Mouse (Mus musculus) neural tube, embryonic 12.5 days (tissue): ENCODE data around the gene Coq2. TPM values are rescaled to one million over a fixed set of nuclear protein-coding genes. Genes with fewer than 3 reads are reported as not detected.

ENCODE experiments used
- ATAC-seq: fragments of 200-750 bp; cut with Nextera tagmentation; 2 replicates; pipeline ENCODE4 v1.8.0; 2017; ENCODE audit warnings: low read depth, mild to moderate bottlenecking, moderate TSS enrichment, moderate library complexity; ENCODE audit not compliant: low FRiP score
- H3K27ac ChIP-seq: fragments of 300-500 bp; sonication (generic); 2 replicates; pipeline ENCODE4 v1.5.1; 2016
- H3K27me3 ChIP-seq: fragments of 300-500 bp; sonication (generic); replicated peaks from 2 replicates; pipeline ENCODE4 v1.6.1; 2016; ENCODE audit warnings: mild to moderate bottlenecking
- H3K36me3 ChIP-seq: fragments of 300-500 bp; sonication (generic); 2 replicates; pipeline ENCODE4 v1.6.1; 2016; ENCODE audit warnings: mild to moderate bottlenecking
- H3K4me1 ChIP-seq: fragments of 300-500 bp; sonication (generic); 2 replicates; pipeline ENCODE4 v1.6.1; 2016
- H3K4me2 ChIP-seq: fragments of 300-500 bp; sonication (generic); replicated peaks from 2 replicates; pipeline ENCODE4 v1.6.1; 2016; ENCODE audit warnings: mild to moderate bottlenecking
- H3K4me3 ChIP-seq: fragments of 300-500 bp; sonication (generic); 2 replicates; pipeline ENCODE4 v1.5.1; 2016
- H3K9ac ChIP-seq: fragments of 300-500 bp; sonication (generic); 2 replicates; pipeline ENCODE4 v1.6.1; 2016; ENCODE audit warnings: mild to moderate bottlenecking
- H3K9me3 ChIP-seq: fragments of 300-500 bp; sonication (generic); 2 replicates; pipeline ENCODE4 v1.6.1; 2016; ENCODE audit warnings: mild to moderate bottlenecking
- WGBS: fragments of 180-500 bp; shearing (Covaris S2); methylation state at CpG from one replicate; pipeline ENCODE4 v1.1.7; 2016; 5-methylcytosine and 5-hydroxymethylcytosine counted together
- polyA plus RNA-seq: library from polyadenylated mRNA; unstranded; fragments of >200 nt; fragmentation: Nextera tagmentation; extraction: Ambion mirVana; gene quantifications from 2 replicates; pipeline ENCODE4 v1.2.1, GENCODE M21; 2016

The Coq2 gene
- polyA plus RNA-seq, 1 experiment from 2014 or later = 47.5 TPM

GRCm38 (mm10) chr5:100651486-100651885 is 23.5 kb downstream of the Coq2 start:
- ATAC-seq = no peak

GRCm38 (mm10) chr5:100650969-100651368 is 24.0 kb downstream of the Coq2 start:
- no peak overlapping the region for H3K27ac ChIP-seq
- peaks cover 15% of the 10 kb centered on the region for H3K36me3 ChIP-seq
- H3K4me3 ChIP-seq = no peak overlapping the region
- ATAC-seq = no peak
- H3K9me3 ChIP-seq = no peaks in the 10 kb centered on the region
- no peak overlapping the region for H3K9ac ChIP-seq
- no peaks in the 10 kb centered on the region for H3K27me3 ChIP-seq
- H3K4me2 ChIP-seq = no peak overlapping the region
- H3K4me1 ChIP-seq = no peaks in the 10 kb centered on the region
- 87% methylated on average over 7 of the region's 7 CpGs for WGBS

More at GRCm38 (mm10) chr5:100651486-100651885, 23.5 kb downstream of the Coq2 start:
- Histone ChIP-seq H3K9ac (no peak overlapping the region), H3K4me2 (no peak overlapping the region), H3K36me3 (peaks cover 20% of the 10 kb centered on the region), H3K4me3 (no peak overlapping the region), H3K9me3 (no peaks in the 10 kb centered on the region), H3K27me3 (no peaks in the 10 kb centered on the region), H3K27ac (no peak overlapping the region), H3K4me1 (no peaks in the 10 kb centered on the region)
- WGBS = 80% methylated on average over 10 of the region's 10 CpGs

- Histone ChIP-seq H3K36me3 (no peaks in the 10 kb centered on the region), H3K4me2 (no peak overlapping the region), H3K27me3 (no peaks in the 10 kb centered on the region), H3K27ac (no peak overlapping the region), H3K4me3 (no peak overlapping the region), H3K4me1 (no peaks in the 10 kb centered on the region), H3K9me3 (no peaks in the 10 kb centered on the region), H3K9ac (no peak overlapping the region)
- no peak for ATAC-seq
- 52% methylated on average over 6 of the region's 6 CpGs for WGBS
Measured at GRCm38 (mm10) chr5:100648546-100648945, 26.4 kb downstream of the Coq2 start.

- WGBS = 69% methylated on average over 10 of the region's 10 CpGs
- H3K4me2 ChIP-seq = no peak overlapping the region
Measured at GRCm38 (mm10) chr5:100648046-100648445, 26.9 kb downstream of the Coq2 start.

GRCm38 (mm10) chr5:100646558-100646957 is 28.4 kb downstream of the Coq2 start:
- no peak overlapping the region for H3K9ac ChIP-seq
- no peaks in the 10 kb centered on the region for H3K36me3 ChIP-seq
- 88% methylated on average over 4 of the region's 4 CpGs for WGBS
- H3K4me2 ChIP-seq = no peak overlapping the region
- no peak for ATAC-seq
- H3K27ac ChIP-seq = no peak overlapping the region
- H3K4me3 ChIP-seq = no peak overlapping the region
- H3K9me3 ChIP-seq = no peaks in the 10 kb centered on the region
- no peaks in the 10 kb centered on the region for H3K27me3 ChIP-seq
- no peaks in the 10 kb centered on the region for H3K4me1 ChIP-seq

More at GRCm38 (mm10) chr5:100648046-100648445, 26.9 kb downstream of the Coq2 start:
- Histone ChIP-seq H3K4me3 (no peak overlapping the region), H3K27me3 (no peaks in the 10 kb centered on the region), H3K27ac (no peak overlapping the region), H3K9ac (no peak overlapping the region), H3K36me3 (no peaks in the 10 kb centered on the region), H3K4me1 (no peaks in the 10 kb centered on the region), H3K9me3 (no peaks in the 10 kb centered on the region)
- ATAC-seq = no peak

GRCm38 (mm10) chr5:100643991-100644535 is 30.9 kb downstream of the Coq2 start:
- no peaks in the 10 kb centered on the region for H3K36me3 ChIP-seq
- no peaks in the 10 kb centered on the region for H3K27me3 ChIP-seq
- 87% methylated on average over 7 of the region's 7 CpGs for WGBS
- no peak overlapping the region for H3K4me2 ChIP-seq
- no peak overlapping the region for H3K9ac ChIP-seq
- no peaks in the 10 kb centered on the region for H3K9me3 ChIP-seq
- no peaks in the 10 kb centered on the region for H3K4me1 ChIP-seq
- H3K27ac ChIP-seq = no peak overlapping the region
- no peak for ATAC-seq
- no peak overlapping the region for H3K4me3 ChIP-seq

GRCm38 (mm10) chr5:100643253-100643990 is 31.5 kb downstream of the Coq2 start:
- WGBS = 84% methylated on average over 12 of the region's 12 CpGs
- Histone ChIP-seq H3K4me1 (no peaks in the 10 kb centered on the region), H3K27me3 (no peaks in the 10 kb centered on the region), H3K27ac (no peak overlapping the region), H3K4me3 (no peak overlapping the region), H3K36me3 (no peaks in the 10 kb centered on the region), H3K9ac (no peak overlapping the region), H3K9me3 (no peaks in the 10 kb centered on the region), H3K4me2 (no peak overlapping the region)
- no peak for ATAC-seq

GRCm38 (mm10) chr5:100642316-100642715 is 32.6 kb downstream of the Coq2 start:
- Histone ChIP-seq H3K4me1 (no peaks in the 10 kb centered on the region), H3K27me3 (no peaks in the 10 kb centered on the region), H3K9me3 (no peaks in the 10 kb centered on the region), H3K27ac (no peak overlapping the region), H3K9ac (no peak overlapping the region), H3K4me3 (no peak overlapping the region), H3K36me3 (no peaks in the 10 kb centered on the region), H3K4me2 (no peak overlapping the region)
- no peak for ATAC-seq
- 80% methylated on average over 5 of the region's 5 CpGs for WGBS

GRCm38 (mm10) chr5:100638483-100638882 is 36.5 kb downstream of the Coq2 start:
- WGBS = 89% methylated on average over 8 of the region's 8 CpGs
- Histone ChIP-seq H3K36me3 (no peaks in the 10 kb centered on the region), H3K4me3 (no peak overlapping the region), H3K4me1 (no peaks in the 10 kb centered on the region), H3K27ac (no peak overlapping the region), H3K9me3 (no peaks in the 10 kb centered on the region), H3K27me3 (no peaks in the 10 kb centered on the region), H3K9ac (no peak overlapping the region), H3K4me2 (no peak overlapping the region)
- no peak for ATAC-seq

GRCm38 (mm10) chr5:100636794-100637544 is 38.0 kb downstream of the Coq2 start:
- WGBS = 76% methylated on average over 8 of the region's 8 CpGs
- no peak overlapping the region for H3K4me3 ChIP-seq
- H3K4me2 ChIP-seq = no peak overlapping the region
- ATAC-seq = no peak
- H3K27me3 ChIP-seq = no peaks in the 10 kb centered on the region
- H3K9ac ChIP-seq = no peak overlapping the region
- H3K27ac ChIP-seq = no peak overlapping the region
- no peaks in the 10 kb centered on the region for H3K9me3 ChIP-seq
- no peaks in the 10 kb centered on the region for H3K36me3 ChIP-seq
- H3K4me1 ChIP-seq = no peaks in the 10 kb centered on the region

- no peaks in the 10 kb centered on the region for H3K4me1 ChIP-seq
- WGBS = 90% methylated on average over 4 of the region's 4 CpGs
- H3K36me3 ChIP-seq = no peaks in the 10 kb centered on the region
- no peak for ATAC-seq
- no peaks in the 10 kb centered on the region for H3K27me3 ChIP-seq
- H3K9ac ChIP-seq = no peak overlapping the region
- H3K4me3 ChIP-seq = no peak overlapping the region
- no peak overlapping the region for H3K4me2 ChIP-seq
- H3K27ac ChIP-seq = no peak overlapping the region
- no peaks in the 10 kb centered on the region for H3K9me3 ChIP-seq
Measured at GRCm38 (mm10) chr5:100635908-100636307, 39.0 kb downstream of the Coq2 start.

GRCm38 (mm10) chr5:100634885-100635478 is 40.0 kb downstream of the Coq2 start:
- 87% methylated on average over 8 of the region's 8 CpGs for WGBS
- no peak overlapping the region for H3K4me2 ChIP-seq
- H3K36me3 ChIP-seq = no peaks in the 10 kb centered on the region
- H3K4me1 ChIP-seq = no peaks in the 10 kb centered on the region
- H3K4me3 ChIP-seq = no peak overlapping the region
- H3K9ac ChIP-seq = no peak overlapping the region
- H3K9me3 ChIP-seq = no peaks in the 10 kb centered on the region
- no peak overlapping the region for H3K27ac ChIP-seq
- H3K27me3 ChIP-seq = no peaks in the 10 kb centered on the region
- ATAC-seq = no peak
